Mouse (Mus musculus) urinary bladder, adult 2 months (tissue): ENCODE data around the gene Dok4. TPM values are rescaled to one million over a fixed set of nuclear protein-coding genes. Genes with fewer than 3 reads are reported as not detected.
A peak's percentile ranks its signal among the peaks of the same experiment; 100 is the strongest.

Experiments
- DNase-seq: peaks from one replicate; pipeline ENCODE4 v3.0.0; 2022; ENCODE audit warnings: low spot score
- polyA plus RNA-seq: library from polyadenylated mRNA; depleted of rRNA; stranded (reverse); fragments of >200 nt; gene quantifications from 2 replicates; pipeline ENCODE4 v1.2.3, GENCODE M21; 2012; rRNA removed

Gene Dok4
- polyA plus RNA-seq = 12.4 and 13.6 TPM in 2 replicates

DNA sequence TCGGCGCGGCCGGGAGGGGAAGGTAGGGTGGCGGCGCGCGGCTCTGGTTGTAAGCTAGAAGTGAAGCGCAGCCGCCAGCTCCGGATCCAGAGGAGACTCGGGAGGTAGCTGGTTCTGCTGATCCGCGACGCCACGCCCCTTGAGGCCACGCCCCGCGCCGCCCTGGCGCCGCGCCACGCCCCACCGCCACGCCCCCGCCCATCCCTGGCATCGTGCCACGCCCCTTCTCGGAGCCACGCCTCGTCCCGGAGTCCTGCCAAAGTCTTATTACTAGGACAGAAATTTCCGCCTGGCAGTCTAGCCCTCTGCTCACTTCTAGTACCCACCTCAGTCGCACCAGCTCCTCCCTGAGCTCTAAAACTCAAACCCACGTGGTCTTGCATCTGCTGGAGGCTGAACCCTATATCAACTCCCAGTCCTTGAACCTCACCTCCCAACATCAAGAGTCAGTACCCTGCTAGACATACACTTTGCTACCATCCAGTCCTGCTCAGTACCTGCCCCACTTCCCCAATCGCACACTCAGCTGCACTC is at the start of gene Dok4:
Dok4 (minus strand) TSS at position 134 of the 534 bp plus-strand sequence.
- DNase-seq = peak; percentile 96

DNA sequence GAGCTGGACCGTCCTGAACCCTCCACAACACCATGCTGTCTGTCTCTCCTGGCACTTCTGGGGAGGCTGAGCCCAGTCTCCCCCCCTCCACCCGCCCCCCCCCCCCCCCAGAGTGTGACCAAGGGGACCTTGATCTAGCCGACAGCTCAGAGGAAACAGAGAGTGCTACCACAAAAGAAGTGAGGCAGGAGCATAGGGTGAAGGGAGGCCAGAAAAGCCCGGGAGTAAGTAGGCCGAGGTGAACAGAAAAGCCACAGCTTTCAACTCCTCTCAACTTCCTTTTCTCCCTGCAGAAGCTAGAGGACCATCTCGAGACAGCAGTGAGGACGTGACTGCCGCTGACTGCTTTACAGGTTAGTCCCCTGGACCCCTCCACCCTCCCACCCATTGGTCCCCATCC is 47.3 kb upstream of the Dok4 start, which contains the start of gene Adgrg5:
Adgrg5 (plus strand) TSS at position 290 of the 400 bp plus-strand sequence.
- DNase-seq = no peak

DNA sequence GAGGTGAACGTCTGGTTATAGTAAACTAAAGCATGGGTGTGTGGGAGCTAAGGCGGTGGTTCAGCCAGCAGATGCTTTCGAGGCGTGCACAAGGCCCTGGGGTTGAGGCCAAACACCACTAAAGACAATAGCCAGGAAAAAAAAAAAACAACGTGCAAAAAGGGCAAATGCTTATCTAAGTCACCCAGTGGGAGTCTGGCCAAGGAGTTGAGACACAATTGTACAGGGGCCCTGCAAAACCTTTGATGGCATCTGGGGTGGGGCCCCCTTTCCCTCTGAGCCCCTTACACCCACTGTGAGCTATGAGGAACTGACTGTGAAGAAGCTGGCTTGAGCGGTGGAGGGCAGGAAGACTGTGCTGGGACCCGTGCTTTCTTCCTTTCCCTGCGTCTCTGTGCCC is 46.5 kb upstream of the Dok4 start:
- DNase-seq = no peak

DNA sequence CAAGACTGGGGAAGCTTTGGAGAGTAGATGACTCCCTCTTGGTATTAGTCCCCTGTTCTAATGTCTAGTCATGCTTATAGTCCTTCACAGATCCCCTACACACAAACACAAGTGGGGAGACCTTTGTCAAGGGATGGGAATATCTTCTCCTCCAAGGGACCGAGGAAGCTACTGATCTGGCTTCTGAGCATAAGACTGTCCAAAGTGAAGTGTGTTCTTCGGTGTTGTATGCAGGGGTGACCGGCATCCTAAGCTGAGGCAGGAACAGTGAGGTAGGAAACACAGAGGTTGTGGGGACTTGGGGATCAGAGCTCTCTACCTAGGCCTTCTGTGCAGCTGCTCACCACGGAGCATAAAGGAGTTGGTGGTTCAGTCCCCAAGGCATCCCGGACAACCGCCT is 46.0 kb upstream of the Dok4 start:
- no peak for DNase-seq

DNA sequence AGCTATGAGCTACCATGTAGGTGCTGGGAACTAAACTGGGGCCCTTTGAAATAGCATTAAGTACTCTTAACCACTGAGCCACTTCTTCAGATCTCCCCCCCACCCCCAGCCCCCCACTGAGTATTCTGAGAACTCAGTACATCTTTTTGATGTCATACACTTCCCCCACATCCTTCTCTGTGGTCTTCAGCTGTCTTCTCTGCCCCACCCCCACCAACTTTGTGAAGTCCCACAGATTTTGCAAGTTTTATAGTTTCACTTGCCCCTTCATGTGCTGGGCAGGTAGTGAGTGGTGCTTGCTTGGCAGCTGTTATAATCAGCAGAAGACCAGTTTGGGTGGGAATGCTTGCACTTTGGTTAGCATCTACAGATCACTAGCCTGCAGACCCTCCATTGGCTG is 43.1 kb upstream of the Dok4 start:
- DNase-seq = no peak

DNA sequence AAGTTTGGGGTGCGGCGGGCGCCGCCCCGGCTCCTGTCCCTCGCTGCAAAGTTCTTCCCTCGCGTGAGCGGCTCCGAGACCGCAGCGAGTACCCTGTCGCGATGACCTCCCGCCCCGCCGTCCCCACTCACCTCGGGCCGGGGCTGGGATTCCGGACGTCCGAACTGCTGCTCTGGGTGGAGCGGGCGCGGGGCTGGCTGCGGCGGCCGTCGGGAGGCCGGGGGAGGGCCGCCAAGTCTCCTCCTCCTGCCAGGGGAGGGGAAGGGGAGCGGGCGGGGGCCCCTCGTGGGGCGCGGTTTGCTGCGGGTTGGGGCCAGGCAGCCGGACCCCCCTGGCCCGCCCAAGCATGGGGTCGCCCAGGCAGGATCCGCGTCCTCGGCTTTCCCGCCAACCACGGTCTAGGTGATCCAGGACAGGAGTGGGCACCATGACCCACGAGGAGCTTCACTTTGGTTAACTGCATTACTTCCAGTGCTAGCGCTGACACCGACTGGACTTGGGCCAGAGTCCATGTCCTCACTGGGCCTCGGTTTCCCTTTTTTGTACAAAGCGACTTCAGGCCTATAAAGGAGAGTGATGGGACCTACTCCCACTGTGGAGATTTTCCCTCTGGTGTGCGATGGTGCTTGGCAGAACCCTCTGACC is 41.8 kb upstream of the Dok4 start, which contains the start of gene Ccdc102a:
Ccdc102a (minus strand) TSS at position 248 of the 645 bp plus-strand sequence.
- peak; percentile 63 for DNase-seq

DNA sequence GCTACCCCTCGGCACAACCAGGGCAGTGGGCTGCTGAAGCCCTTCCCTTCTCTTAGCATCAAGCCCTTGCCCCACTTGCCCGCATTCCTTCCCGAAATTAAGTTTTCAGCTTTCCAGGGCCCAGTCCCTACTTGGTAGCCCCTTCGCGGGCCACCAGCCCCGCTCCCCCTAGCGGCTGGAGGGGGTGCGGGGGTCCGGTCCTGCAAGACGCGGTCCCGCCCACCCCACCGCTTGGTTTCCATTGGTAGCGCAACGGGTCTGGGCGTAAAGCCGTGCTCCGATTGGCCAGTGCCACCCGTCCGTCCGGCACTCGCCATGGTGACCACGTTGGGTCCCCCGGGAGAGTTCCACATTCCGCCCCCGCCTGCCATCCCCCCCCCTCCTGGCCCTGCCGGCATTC is 41.2 kb upstream of the Dok4 start:
- no peak for DNase-seq

DNA sequence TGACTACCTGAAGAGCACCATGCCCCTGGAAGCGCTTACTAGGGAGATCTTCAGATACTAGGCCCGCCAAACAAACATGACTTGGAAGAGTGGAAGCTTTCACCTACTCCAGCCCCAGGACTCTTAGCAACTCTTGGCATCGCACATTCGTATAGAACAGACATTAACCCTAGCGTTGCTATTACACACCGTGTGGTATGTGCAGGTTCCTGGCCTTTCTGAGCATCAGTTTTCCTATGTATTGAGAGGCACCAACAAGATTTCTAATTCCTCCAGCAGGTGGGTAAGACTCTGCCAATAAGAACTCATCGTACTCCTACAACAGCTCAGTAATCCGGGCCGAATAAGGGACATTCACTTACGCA is 40.8 kb upstream of the Dok4 start:
- DNase-seq = no peak

DNA sequence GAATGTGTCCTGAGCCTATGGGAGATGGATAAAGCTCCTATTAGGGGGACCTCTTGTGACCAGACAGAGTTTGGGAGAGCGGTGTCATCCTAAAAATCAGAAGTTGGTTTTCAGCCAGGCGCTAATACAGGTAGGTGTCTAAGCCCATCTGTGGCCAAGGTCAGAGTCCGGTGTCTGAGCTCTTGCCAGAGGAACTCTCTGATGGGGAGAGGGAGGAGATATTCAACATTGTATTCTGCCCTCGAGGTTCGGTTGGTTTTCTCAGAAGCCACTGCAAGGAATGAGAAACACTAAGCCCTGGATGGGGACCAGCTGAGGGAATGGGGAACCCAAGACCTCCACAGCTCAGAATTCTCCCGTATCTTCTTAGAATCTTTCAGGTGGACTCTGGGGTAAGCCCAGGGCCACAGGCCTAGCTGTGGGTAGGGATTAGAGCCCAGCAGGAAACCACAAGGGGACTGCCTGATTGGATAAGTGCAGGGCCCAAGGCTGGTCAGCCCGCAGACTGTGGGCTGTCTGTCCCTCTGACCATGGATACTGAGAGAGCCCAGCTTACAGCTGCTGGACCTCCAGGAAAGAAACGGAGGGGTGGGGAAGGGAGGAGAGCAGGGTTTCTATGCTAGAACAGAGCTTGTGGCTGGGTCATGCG is 40.3 kb upstream of the Dok4 start:
- no peak for DNase-seq

DNA sequence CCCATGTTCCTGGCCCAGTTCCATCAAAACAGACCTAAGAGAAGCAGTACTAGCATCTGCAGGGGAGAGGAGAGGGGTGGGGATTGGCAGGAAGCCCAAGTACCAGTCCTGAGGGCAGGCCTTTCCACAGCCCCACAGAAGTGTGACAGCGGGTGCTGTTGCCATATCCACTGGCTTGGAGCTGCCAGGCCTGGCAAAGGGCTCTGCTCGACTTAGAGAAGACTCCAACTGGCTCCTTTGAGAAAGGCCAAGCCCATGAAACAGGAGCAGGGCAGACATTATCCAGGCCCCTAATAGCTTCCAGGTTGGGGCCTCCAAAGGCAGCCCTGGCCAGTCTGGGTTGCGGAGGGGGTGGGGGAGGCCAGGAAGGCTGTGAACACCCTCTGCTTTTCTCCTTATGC is 38.6 kb upstream of the Dok4 start:
- no peak for DNase-seq

DNA sequence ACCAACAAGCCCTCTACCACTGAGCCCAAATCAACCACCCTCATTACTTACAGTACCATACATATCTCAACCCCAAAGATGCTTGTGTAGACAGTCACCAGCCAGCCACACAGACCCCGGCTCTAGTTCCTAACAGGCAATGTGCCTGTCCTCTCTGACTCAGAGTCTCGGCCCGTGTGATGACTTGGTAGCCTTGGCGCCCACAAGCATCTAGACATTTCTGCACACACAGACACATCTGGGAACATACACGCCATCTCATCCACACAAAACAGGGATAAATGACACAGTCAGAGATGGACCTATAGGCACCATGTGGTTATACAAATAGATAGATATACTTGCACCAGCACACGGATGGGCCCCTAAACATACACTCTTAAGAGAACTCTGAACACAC is 38.1 kb upstream of the Dok4 start:
- no peak for DNase-seq

DNA sequence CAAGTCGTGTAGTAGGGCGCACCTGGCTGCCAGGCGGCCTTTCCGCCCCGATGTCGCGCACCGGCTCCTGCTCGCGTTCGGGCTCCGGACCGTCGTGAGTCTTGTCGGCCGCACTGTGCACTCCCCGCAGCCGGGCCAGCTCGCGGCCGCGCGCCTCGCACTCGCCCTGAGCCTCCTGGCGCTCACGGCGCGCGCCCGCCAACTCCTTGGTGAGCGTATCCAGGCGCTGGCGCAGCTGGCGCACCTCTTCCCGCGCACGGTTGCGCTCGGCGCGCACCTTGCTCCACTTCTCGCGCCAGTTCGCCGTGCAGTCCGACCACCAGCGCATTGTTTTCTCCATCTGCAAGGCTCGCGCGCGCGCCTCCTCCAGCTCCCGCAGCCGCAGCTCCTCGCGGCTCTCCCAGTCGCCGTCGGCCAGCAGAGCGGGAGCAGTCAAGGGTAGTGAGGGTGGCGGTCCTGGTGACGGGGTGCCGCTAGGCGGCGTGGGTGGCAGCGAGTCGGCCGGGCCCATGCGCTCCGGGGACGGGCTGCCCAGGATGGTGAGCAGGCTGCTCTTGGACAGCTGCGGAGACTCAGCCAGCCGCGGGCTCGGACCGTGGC is 37.0 kb upstream of the Dok4 start:
- peak; percentile 60 for DNase-seq

DNA sequence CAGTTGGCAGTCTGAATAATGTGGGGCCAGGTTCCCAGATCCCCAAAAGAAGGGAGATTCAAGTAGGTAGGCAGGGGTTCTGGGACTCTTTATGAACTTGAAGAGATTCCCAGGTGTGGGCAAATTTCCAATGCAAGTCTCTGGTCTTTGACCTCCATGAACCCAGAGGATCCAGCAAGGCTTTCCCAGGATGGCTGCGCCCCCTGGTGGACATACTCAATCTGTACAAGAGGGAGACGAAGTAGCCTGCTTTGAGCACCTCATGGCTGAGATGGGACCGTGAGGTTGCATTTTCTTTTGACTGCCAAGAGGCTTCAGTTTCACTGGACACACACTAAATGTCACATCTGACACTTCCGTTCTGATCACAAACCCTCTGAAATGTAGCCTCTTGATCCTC is 32.7 kb upstream of the Dok4 start:
- peak; percentile 69 for DNase-seq

DNA sequence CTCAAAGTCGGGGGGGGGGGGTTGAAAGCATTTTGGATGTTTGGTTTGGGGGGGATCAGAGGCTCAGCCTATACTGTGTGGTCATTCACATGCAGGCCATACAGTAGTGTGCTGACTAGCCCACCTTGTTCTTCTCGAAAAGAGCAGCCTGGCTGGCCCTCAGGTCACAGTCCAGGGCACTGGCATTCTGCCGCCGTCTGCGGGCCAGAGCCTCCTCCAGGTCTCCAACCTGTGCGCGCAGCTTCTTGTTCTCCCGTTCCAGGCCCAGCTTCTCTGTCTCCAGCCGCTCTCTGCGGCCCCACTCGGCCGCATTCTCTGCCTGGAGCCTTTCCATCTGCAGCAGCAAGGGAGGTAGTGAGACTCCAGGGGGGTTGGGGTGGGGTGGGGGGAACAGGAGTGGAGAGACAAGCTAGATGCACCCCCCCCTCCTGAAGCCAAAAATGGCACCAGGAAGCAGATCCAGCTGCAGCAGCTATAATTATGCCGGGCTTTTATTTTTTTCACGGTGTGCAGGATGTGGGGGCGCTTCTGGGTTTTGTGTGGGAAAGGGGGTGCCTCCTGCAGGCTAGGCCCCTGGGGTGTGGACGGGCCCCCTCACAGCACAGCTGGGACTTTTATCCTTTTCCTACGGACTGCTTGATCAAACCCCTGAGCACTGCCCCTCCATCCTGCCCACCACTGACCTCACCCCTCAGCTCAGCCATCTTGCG is 31.6 kb upstream of the Dok4 start:
- DNase-seq = no peak

DNA sequence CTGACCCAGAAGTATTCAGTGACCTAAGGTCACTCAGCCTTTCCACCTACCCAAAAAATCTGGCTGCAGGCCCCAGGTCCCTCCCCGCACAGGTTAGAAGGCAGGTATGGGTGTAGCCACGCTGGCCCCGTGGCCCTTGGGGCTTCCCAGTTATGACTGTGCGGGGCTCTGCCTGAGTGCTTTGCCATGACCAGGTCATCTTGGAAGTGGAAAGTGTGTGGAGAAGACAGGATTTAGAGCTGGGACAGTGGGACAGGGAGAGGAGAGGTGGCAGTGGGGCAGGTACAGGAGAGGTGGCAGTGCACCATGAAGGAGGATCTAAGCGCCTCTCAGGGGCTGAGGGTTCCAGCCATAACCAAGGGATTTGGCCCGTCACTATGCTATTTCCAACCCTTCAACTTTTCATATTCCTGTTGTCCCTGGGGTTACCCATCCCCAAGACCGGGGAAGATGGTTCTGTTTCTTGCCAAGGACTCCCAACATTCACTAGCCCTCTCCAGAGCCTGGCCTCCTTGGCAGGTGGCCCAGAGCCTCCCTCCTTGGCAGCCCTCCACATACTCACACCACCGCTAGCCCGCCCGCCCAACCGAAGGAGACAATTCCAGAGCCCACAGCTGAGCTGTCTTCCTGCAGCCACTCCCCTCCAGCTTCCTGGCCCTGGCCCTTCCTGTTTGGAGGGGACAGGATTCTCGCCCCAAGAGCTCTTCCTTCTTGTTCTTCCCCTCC is 28.5 kb upstream of the Dok4 start:
- DNase-seq = peak; percentile 73

DNA sequence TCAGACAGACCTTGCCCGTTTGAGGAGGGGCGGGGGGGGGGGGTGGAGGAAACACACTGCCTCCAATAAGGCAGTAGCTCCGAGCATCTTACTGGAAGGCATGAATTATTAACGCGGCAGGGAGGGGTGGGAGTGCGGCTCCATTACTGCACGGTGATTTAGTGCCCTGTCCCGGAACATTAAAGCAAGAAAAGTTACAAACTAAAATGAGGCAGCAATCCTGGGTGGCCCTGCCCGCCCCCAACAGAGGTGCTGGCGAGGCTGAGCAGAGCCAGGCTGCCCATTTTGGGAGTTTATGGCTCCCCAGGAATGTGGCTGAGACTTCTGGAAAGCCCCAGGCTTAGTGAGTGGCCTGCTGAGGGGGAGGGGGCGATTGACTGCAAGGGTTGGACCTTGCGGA is 27.6 kb upstream of the Dok4 start:
- no peak for DNase-seq

DNA sequence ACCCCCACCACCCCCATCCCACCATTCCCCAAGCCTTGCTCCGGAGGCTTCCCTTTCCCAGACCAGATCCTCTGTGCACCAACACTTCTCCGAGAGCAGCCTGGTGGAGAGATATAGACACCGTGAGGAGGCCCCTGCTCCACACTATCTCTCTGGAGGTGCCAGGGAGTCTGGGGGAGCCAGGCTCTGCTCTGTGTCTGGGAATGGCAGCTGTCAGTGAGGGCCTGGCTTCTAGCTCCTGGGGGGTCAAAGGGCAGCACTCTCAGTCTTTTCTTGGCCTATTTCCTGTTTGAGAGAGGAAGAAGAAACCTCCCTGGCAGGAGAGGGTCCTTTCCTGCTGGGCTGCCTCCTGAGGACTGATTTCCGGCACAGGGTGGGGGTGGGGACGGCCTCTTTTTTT is 24.9 kb upstream of the Dok4 start:
- no peak for DNase-seq

DNA sequence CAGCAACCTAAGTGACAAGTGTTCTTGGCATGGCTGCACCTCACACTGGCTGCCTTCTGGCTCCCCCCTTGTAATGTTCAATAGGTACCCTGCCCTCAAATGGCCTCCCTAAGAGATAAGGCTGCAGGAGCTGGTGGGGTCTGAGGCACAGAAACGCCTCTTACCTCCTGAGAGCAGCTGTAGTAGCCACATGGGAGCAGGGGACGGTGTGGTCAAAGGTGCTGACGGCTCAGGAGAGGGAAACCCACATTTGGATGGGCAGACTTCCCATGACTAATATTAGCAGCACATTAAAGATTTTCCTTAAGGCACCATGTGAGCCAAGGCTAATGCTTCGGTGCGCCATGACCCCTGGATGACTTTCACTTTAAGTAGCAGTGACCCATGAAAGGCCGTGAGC is 24.5 kb upstream of the Dok4 start:
- DNase-seq = no peak

DNA sequence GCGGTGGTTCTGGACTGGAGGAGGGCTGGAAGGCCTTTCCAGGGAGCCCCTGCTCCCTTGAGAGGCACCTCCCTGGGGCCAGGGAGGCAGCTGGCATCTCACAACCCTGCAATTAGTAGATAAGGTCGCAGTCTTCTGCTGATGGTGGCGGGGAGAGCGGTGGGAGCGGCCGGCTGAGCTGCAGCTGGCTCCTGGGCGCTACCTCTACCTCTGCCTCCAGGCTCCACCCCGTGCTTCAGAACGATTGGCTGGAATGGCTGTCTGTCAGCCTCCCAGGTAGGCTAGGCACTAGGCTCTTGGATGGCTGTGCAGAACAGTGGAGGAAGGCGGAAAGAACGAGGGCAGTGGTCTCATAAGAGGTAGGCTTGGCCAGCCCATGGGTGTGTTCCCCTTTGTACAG is 23.1 kb upstream of the Dok4 start:
- no peak for DNase-seq

DNA sequence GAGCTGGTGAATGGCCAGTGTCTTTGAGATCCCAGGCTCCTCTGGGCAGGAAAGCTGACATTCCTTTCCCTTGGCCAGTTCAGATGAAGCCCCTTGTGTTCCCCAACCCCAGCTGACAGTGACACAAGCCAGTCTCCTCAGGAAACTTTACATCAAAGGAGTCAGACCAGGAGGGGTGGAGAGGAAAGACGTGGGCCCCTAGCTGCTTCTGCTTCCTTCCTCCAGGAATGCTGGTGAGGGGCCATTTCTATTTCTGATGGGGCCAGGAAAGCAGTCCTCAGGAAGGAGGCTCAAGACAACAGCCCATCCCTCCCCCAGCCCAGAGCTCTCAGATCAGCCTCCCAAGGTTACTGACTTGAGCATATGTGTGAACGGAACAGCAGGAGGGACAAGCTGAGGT is 16.8 kb upstream of the Dok4 start:
- DNase-seq = no peak

DNA sequence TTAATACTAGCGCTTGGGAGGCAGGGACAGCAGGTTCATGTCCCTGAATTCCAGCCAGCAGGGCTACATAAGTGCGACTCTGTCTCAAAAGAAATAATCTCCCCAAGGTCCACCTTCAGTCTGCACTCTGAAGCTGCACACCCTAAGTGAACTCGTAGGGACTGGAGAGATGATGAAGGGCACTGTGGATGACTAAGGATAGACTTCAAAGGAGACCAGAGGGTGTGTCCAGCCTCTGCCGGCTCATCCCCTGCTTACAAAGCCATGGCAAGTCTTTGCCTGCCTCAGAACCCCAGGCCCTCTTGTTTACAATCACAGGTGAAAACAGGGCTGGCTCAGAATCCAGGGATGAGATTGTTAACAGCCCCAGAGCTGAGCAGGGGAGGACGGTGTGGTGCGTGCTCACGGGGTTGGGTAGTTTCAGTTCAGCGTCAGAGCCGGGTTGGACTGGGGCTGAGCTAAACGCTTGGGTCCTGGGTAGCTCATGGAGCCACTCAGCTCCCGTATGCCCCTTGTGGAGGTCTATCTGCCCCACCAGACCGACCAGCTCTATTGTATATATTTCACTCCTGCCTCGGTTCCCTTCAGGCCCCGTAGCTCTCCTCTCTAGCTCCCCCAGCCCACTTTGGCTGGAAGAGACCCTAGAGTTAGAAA is 12.4 kb upstream of the Dok4 start:
- DNase-seq = no peak
